In the genomic region with DNA sequence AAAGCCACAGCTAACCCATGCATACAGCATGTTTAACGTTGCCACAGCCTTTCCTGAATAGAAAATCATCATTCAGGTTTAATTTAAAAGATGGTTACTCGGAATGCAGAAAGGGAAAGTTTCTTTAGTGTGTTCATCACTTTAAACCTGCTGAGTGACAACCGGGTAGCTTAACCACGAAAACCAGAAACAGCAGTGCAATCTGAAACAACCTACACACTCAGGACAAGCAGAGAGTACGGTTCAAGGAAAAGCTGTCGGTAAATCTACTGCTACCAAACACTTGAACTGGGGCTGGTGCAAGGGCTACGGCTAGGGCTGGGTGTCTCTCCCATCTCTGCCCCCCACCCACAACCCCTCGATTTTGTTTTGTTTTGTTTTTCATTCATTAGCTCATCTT, we compare ENCODE assay signal across 7 mouse cellular contexts. TPM values are rescaled to one million over a fixed set of nuclear protein-coding genes. Genes with fewer than 3 reads are reported as not detected.
DNase-seq lines count a peak whose midpoint lies in the region; ATAC-seq and TF ChIP-seq lines count a peak whose summit lies in the region.

No protein-coding gene starts in this region.

- no peaks in the 10 kb centered on the region for H3K27me3 ChIP-seq in lung, embryonic 14.5 days (ENCODE audit: insufficient read depth, low read length)
- H3K27me3 ChIP-seq in embryonic facial prominence, embryonic 11.5 days (ENCODE audit: control insufficient read depth, insufficient read depth, low read length) = no peaks in the 10 kb centered on the region
- no peaks in the 10 kb centered on the region for H3K27me3 ChIP-seq in intestine, embryonic 15.5 days (replicated peaks)
- no peaks in the 10 kb centered on the region for H3K27me3 ChIP-seq in neural tube, embryonic 15.5 days (replicated peaks)

- H3K9me3 ChIP-seq in lung, embryonic 14.5 days (ENCODE audit: low read depth, low read length) = no peaks in the 10 kb centered on the region
- H3K9me3 ChIP-seq in embryonic facial prominence, embryonic 11.5 days (replicated peaks; ENCODE audit: control insufficient read depth, low read length) = no peaks in the 10 kb centered on the region
- H3K9me3 ChIP-seq in intestine, embryonic 15.5 days = no peaks in the 10 kb centered on the region
- no peaks in the 10 kb centered on the region for H3K9me3 ChIP-seq in neural tube, embryonic 15.5 days (replicated peaks)

- H3K36me3 ChIP-seq in lung, embryonic 14.5 days (ENCODE audit: insufficient read depth) = no peaks in the 10 kb centered on the region
- no peaks in the 10 kb centered on the region for H3K36me3 ChIP-seq in embryonic facial prominence, embryonic 11.5 days (replicated peaks; ENCODE audit: control insufficient read depth, insufficient read depth, low read depth, low read length)
- no peaks in the 10 kb centered on the region for H3K36me3 ChIP-seq in intestine, embryonic 15.5 days
- H3K36me3 ChIP-seq in neural tube, embryonic 15.5 days = no peaks in the 10 kb centered on the region

- H3K4me3 ChIP-seq in lung, embryonic 14.5 days (ENCODE audit: low read depth, low read length) = peak overlapping the region; percentile 91
- H3K4me3 ChIP-seq in embryonic facial prominence, embryonic 11.5 days (ENCODE audit: low read depth, low read length) = peak overlapping the region; percentile 90
- peak overlapping the region; percentile 94 for H3K4me3 ChIP-seq in intestine, embryonic 15.5 days (replicated peaks)
- H3K4me3 ChIP-seq in neural tube, embryonic 15.5 days (replicated peaks) = peak overlapping the region; percentile 94

- WGBS in lung, embryonic 14.5 days = 17% methylated on average over 8 of the region's 8 CpGs
- 14% methylated on average over 8 of the region's 8 CpGs for WGBS in embryonic facial prominence, embryonic 11.5 days
- 21% methylated on average over 8 of the region's 8 CpGs for WGBS in intestine, embryonic 15.5 days
- WGBS in neural tube, embryonic 15.5 days = 10% methylated on average over 8 of the region's 8 CpGs

- no peak for TF ChIP-seq CTCF in lung, embryonic 14.5 days (IDR thresholded peaks at IDR 0.05; ENCODE audit: low read depth)

- no peak overlapping the region for H3K27ac ChIP-seq in lung, embryonic 14.5 days (ENCODE audit: low read depth)
- no peak overlapping the region for H3K27ac ChIP-seq in embryonic facial prominence, embryonic 11.5 days (replicated peaks; ENCODE audit: low read depth, low read length)
- no peak overlapping the region for H3K27ac ChIP-seq in intestine, embryonic 15.5 days
- 0 out of 2 replicates have a peak overlapping the region, but pooled peaks have one; percentile 98 for H3K27ac ChIP-seq in neural tube, embryonic 15.5 days (replicated peaks)

- peaks cover 10% of the 10 kb centered on the region; the same call in 1 of the 2 replicates for H3K4me1 ChIP-seq in lung, embryonic 14.5 days (ENCODE audit: insufficient read depth)
- H3K4me1 ChIP-seq in embryonic facial prominence, embryonic 11.5 days (ENCODE audit: control insufficient read depth, insufficient read depth, low read length) = no peaks in the 10 kb centered on the region
- peaks cover 8% of the 10 kb centered on the region; the same call in 1 of the 2 replicates for H3K4me1 ChIP-seq in intestine, embryonic 15.5 days (replicated peaks)
- peaks cover 13% of the 10 kb centered on the region for H3K4me1 ChIP-seq in neural tube, embryonic 15.5 days

- no peak for DNase-seq in lung, embryonic 14.5 days
- no peak for DNase-seq in lung, postnatal 25 days (ENCODE audit: low spot score)
- no peak for DNase-seq in embryonic facial prominence, embryonic 11.5 days (ENCODE audit: low spot score)
- DNase-seq in gastrocnemius, postnatal 36 days = no peak
- no peak for DNase-seq in thymus, postnatal 4 days

- intact Hi-C loops in gastrocnemius, postnatal 36 days (cut with DNase I) = loop anchor here (5.0 kb wide), 1 partner anchor 36 kb away; no protein-coding TSS in a partner anchor

- H3K4me2 ChIP-seq in lung, embryonic 14.5 days = peak overlapping the region; percentile 80
- peak overlapping the region; percentile 88 for H3K4me2 ChIP-seq in embryonic facial prominence, embryonic 11.5 days (ENCODE audit: low read depth, low read length)
- peak overlapping the region; percentile 86 for H3K4me2 ChIP-seq in intestine, embryonic 15.5 days (replicated peaks)
- peak overlapping the region; percentile 72 for H3K4me2 ChIP-seq in neural tube, embryonic 15.5 days

- ATAC-seq in lung, embryonic 14.5 days (ENCODE audit: insufficient read depth) = no peak
- no peak for ATAC-seq in embryonic facial prominence, embryonic 11.5 days (replicated peaks; ENCODE audit: insufficient number of reproducible peaks, low FRiP score, low TSS enrichment, low read depth)
- ATAC-seq in intestine, embryonic 15.5 days = no peak
- ATAC-seq in neural tube, embryonic 15.5 days (ENCODE audit: low FRiP score) = no peak

- H3K9ac ChIP-seq in lung, embryonic 14.5 days = peak overlapping the region; percentile 75
- no peak overlapping the region; the same call in 1 of the 2 replicates for H3K9ac ChIP-seq in embryonic facial prominence, embryonic 11.5 days (replicated peaks; ENCODE audit: low read length)
- peak overlapping the region; percentile 77 for H3K9ac ChIP-seq in intestine, embryonic 15.5 days
- H3K9ac ChIP-seq in neural tube, embryonic 15.5 days (replicated peaks) = peak overlapping the region; percentile 85; the same call in 1 of the 2 replicates

RNA-seq across cellular contexts. Expression of a gene that starts 1.5 kb away (rescaled TPM):
- polyA plus RNA-seq in lung, embryonic 14.5 days (2014; fragmentation: Nextera tagmentation; extraction: Ambion mirVana) = 10.3 TPM in 2 replicates
- polyA plus RNA-seq in embryonic facial prominence, embryonic 11.5 days (2014; fragmentation: Nextera tagmentation; extraction: Ambion mirVana) = 11.0 and 11.1 TPM in 2 replicates
- 5.4 TPM in 2 replicates for polyA plus RNA-seq in intestine, embryonic 15.5 days (2015; fragmentation: Nextera tagmentation; extraction: Ambion mirVana)
- polyA plus RNA-seq in neural tube, embryonic 15.5 days (2015; fragmentation: Nextera tagmentation; extraction: Ambion mirVana) = 34.2 and 39.1 TPM in 2 replicates
- total RNA-seq in gastrocnemius, postnatal 36 days (2021) = 1 to 10 TPM; 5.4 to 9.0 TPM

RNA-seq across cellular contexts. Expression of a gene that starts 47.4 kb away (rescaled TPM):
- 10.8 and 14.4 TPM in 2 replicates for polyA plus RNA-seq in lung, embryonic 14.5 days (2014; fragmentation: Nextera tagmentation; extraction: Ambion mirVana)
- 8.0 and 9.7 TPM in 2 replicates for polyA plus RNA-seq in embryonic facial prominence, embryonic 11.5 days (2014; fragmentation: Nextera tagmentation; extraction: Ambion mirVana)
- polyA plus RNA-seq in intestine, embryonic 15.5 days (2015; fragmentation: Nextera tagmentation; extraction: Ambion mirVana) = 9.3 and 11.4 TPM in 2 replicates
- 6.5 and 8.6 TPM in 2 replicates for polyA plus RNA-seq in neural tube, embryonic 15.5 days (2015; fragmentation: Nextera tagmentation; extraction: Ambion mirVana)
- under 1 TPM; 0.20 to 0.57 TPM for total RNA-seq in gastrocnemius, postnatal 36 days (2021)
